Mouse (Mus musculus) thymus, adult 2 months (tissue): Measurements from ENCODE around the gene Il17re.

ENCODE experiments used
- CTCF ChIP-seq: fragments of 200-500 bp; IDR thresholded peaks from 2 replicates; pipeline ENCODE4 v1.5.1; 2012; ENCODE audit warnings: mild to moderate bottlenecking, control low read depth, low read length, moderate library complexity, borderline replicate concordance; ENCODE audit not compliant: control insufficient read depth, poor library complexity, insufficient read depth; ENCODE audit errors: extremely low read depth
- POLR2A ChIP-seq: fragments of 200-500 bp; IDR thresholded peaks from 2 replicates; pipeline ENCODE4 v1.6.1; 2012; ENCODE audit warnings: mild to moderate bottlenecking, low read length, control low read depth, moderate library complexity; ENCODE audit not compliant: control insufficient read depth, poor library complexity, insufficient read depth; ENCODE audit errors: extremely low read depth

DNA sequence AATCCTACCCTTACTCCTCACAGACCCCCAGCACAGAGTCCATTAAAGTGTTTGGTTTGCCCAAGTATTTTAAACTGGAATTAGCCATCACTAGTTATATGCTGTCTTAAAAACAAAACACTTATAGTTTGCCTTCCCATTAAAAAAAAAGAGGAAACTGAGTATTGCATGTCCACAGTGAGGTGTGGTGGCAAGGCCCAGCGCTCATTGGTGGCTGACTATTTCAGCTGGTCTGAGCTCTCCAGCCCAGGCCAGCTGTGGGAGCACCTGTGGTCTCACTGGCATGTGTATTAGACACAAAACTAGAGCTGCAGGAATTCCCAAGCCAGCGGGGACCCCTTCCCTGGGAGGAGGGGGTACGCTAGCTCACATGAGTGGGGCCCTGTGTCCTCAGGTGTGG, 10.2 kb downstream of the Il17re start:
- no peak for TF ChIP-seq CTCF
- no peak for TF ChIP-seq POLR2A
